Mouse (Mus musculus): ENCODE measurements around the gene Helz.
A peak's percentile ranks its signal among the peaks of the same experiment; 100 is the strongest.

Gene Helz

DNA sequence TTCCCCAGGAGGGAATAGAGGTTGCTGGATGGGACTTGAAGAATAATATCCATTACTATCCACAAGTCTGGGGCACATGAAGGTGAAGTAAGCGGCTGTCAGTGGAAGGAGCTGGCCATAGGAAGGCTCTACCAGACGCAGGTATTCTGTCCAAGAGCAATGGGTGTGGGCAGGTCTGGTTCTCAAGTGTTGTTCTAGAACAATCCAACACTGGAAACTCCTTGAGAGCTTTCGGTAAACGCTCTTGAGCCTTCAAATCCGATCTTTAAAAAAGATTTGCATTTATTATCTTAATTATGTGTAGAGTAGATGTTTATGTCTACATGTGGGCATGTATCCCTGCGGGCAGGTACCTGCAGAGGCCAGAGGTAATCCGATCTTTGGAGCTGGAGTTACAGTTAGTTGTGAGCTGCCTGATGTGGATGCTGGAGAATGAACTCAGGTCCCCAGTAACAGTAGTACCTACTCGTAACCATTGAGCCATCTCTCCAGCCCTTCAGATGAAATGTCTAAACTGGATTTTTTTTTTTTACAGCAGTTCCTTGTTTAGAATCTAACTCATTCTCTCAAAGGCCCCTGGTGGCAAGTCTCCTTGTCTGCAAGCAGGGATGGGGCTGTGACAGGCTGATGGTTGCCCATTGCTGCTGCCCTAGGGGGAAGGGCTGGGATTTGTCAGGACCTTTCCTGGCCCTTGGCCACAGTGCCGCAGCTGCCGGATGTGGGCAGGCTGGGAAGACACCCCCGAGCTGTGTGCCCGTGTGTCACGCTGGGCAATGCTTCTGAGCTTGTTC, 180.5 kb downstream of the Helz start:
- no peak for DNase-seq (ENCODE audit: low spot score)

DNA sequence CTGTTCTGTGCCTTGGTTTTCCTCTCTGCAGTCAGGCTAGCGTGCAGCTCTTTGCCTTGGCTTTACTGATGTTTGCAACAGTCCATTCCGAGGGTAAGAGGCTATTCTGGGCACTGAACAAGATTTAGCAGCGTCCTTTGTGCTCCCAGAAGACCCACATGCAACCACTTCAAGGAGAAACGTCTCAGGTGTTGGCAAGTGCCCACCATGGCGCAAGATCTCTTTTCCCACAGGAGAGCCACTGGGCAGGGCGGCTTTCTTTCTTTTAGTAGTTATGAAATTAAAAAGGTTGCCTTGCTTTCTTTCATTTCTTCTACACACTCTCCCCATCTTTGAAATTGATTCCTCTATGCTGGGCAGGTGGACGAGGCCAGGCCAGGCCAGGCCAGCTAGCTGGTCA, 181.4 kb downstream of the Helz start:
- DNase-seq (ENCODE audit: low spot score): no peak

DNA sequence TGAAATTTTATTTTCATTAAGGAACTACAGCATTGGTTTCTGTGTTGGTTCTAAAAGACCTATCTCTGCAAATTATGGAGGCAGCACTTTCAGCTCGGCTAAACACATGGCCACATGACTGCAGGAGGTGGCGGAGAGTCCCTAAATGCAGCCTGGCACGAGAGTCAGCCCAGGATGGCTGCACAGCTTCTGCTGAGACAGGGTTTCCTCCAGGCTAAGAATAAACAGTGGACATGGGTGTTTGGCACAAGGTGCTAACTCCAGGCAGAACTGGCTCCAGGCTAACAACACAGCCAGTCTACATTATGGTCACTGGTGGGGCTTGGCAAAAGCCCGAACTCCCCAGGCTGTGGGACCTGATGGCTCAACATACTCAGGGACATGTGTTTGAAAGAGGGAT, 183.2 kb downstream of the Helz start:
- peak; percentile 26 for DNase-seq (ENCODE audit: low spot score)

DNA sequence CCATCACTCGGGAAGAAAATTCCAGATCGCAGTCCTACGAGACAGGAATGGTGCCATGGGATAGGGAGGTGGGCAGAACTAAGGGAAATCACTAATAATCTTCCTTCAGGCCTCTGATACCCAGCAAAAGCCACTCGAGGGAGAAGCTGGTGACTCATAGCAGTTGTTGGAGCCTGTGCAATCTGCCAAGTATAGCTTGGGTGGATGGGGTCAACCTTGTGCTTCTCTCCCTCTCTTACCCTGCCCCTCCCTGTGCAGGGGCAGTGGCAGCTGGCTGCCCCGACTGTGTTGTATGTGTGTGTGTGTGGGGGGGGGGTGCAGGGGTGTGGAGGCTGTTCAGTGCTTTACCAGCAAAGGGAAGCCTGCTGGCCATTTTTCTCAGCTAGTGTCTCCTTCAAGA, 183.8 kb downstream of the Helz start:
- DNase-seq (ENCODE audit: low spot score): no peak

DNA sequence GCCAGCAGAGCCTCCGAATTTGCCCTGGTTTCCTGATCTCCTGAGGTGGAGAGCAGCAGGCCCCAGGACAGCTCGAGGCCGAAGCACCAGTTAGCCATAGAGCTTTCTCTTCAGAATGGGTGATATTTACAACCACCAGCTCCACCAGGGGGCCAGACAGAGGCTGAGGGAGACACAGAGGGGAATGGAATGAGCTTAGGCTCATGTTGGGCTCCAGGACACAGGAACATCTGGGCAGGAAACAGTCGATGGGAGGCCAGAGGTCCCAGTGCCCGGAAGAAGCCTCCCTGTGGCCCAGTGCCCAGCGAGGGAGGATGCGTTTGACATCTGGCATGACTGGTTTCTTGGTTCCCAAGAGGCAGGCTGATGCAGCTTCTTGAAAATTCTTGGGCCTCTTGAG, 186.4 kb downstream of the Helz start:
- DNase-seq (ENCODE audit: low spot score): no peak

DNA sequence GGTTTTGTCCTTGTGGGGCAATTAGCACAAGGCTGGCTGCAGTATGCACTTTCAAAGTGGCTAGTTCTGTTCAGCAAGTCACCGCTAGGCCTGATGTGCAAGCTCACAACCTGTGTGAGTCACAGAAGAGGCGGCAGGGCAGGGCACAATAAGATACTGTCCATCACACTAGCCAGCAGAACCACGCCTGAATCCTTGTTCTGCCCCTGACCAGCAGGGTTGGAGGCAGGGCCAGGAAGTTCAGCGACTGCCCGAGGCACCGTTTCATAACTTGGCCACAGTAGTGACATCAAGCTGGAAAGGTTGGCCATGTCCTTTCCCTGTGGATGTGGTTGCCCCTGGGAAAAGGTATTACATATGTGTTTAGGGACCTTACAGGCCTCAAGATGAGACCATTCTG, 190.2 kb downstream of the Helz start:
- no peak for DNase-seq (ENCODE audit: low spot score)

DNA sequence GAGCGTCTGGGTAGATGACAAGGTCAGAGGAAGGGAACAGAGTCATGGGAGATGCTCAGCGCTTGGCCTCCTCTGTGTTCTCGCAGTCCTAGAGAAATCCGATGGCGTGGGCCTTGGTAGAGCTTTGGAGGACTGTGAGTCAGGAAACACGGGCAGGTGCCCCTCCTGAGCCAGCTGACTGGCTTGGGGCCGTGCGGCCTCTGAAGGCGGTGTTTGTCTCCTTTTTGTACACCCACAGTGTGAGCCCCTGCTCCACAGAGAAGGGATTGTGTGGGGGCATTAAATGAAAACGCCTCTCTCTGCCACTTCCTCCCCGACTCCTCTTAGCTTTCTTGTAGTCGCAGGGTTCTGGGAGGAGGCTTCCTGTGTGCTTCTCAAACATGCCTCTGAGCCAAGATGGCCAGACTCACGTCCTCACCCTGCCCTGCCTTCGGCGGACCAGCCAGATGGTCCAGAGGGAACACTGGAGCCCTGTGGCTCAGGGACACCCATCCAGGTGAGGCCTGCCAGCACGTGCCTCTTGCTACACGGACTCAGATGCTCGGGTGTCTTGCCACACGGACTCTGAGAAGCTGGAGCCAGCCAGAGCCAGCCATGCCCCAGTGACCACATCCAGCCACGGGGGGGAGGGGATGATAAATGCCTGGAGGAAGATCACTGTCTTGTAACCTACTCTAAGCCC, 190.8 kb downstream of the Helz start:
- DNase-seq (ENCODE audit: low spot score): no peak

DNA sequence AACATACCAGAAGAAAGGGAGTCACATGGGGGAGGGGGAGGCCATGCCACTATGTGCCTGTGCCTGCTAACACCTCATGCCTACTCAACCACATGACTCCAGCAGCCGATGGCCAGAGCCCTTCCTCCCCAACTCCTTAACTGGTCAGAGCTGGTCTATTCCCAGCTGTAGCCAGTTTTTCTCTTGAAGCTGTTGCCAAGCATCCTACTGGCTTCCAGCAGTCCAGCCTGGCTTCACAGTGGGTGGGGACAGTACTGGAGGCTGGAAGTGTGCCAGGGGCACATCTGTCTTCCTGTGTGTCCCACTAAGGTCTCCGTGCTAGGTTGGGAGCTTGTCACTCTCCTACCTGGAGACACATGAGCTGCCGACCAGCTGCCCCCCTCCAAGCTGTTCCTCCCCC, 195.4 kb downstream of the Helz start:
- no peak for DNase-seq (ENCODE audit: low spot score)
